Mouse (Mus musculus) G1E (cell line): ENCODE measurements around the gene Ptprs.

Experiments
- CTCF ChIP-seq: IDR thresholded peaks from 2 replicates; pipeline ENCODE4 v1.5.1; 2012; ENCODE audit warnings: low read depth, low read length, inconsistent platforms, mixed read lengths
- GATA1 ChIP-seq: IDR thresholded peaks from 2 replicates; pipeline ENCODE4 v1.6.1; 2012; ENCODE audit warnings: borderline replicate concordance, low read length, inconsistent platforms, mixed read lengths
- GATA2 ChIP-seq: IDR thresholded peaks from 2 replicates; pipeline ENCODE4 v1.6.1; 2012; ENCODE audit warnings: low read depth, low read length, inconsistent platforms, borderline replicate concordance
- POLR2AphosphoS5 ChIP-seq: IDR thresholded peaks from 2 replicates; pipeline ENCODE4 v1.6.1; 2012; ENCODE audit warnings: low read depth, low read length, inconsistent platforms; ENCODE audit not compliant: insufficient replicate concordance
- TAL1 ChIP-seq: conservative IDR thresholded peaks from 2 replicates; pipeline ENCODE4 v1.6.1; 2012; ENCODE audit warnings: low read depth, low read length, inconsistent platforms, mixed read lengths

- no peak for TF ChIP-seq POLR2AphosphoS5
- no peak for TF ChIP-seq CTCF
- TF ChIP-seq TAL1 = no peak
- no peak for TF ChIP-seq GATA1
- no peak for TF ChIP-seq GATA2
Observed at GRCm38 (mm10) chr17:56384903-56385302, 91.4 kb downstream of the Ptprs start.
